Mouse (Mus musculus) layer of hippocampus, adult 18-20 months (tissue): ENCODE data around the gene Mcrs1. TPM values are rescaled to one million over a fixed set of nuclear protein-coding genes. Genes with fewer than 3 reads are reported as not detected.
"Not testable (repeated sequence)": the region's sequence is repeated elsewhere in the genome, so short reads cannot be mapped to it uniquely, and the experiment has no call there.

Experiments
- DNase-seq, 2 experiments: peaks; one replicate each; pipeline ENCODE4 v3.0.0; 2022; ENCODE audit warnings: low spot score in 2 of 2
- total RNA-seq, 2 experiments: library from RNA; stranded (reverse); gene quantifications; 2 replicates each; pipeline ENCODE4 v1.2.3; 2021

The Mcrs1 gene
- total RNA-seq, 2 experiments from 2014 or later: 77.2 to 78.3 TPM

DNA sequence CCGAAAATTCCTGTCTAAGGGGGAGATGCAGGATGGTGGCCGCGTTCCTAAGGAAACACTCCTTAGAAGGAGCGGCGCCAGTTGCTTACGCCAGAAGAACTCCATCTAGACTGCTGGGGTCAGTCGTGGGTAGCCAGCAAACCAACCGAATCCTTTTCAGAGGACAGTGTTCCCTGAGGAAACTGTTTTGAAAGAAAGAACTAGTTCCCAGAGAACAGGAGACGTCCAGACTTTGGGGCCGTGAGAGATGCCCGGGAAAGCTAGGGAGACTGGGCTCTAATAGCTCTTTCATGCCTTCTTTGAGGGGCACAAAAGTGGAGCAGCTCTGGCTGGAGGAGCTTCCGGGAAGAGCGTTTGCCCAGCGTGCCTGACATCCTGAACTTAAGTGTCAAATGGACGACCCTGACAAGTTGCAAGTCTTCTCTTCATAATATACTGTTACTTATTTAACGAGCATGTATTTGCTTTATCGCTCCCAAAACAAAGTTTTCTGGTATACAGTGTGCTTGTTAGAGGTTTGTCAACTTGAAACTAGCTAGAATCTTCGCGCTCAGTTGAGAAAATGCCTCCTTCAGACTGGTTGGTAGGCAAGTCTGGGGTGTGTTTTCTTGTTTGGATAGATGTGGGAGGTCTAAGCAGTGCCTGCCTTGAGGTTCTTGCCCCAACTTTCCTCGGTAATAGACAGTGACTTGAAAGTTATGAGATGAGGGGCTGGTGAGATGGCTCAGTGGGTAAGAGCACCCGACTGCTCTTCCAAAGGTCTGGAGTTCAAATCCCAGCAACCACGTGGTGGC is 817 bp upstream of the Mcrs1 start:
- DNase-seq: peak in 1 of 2 experiments; percentile 37

DNA sequence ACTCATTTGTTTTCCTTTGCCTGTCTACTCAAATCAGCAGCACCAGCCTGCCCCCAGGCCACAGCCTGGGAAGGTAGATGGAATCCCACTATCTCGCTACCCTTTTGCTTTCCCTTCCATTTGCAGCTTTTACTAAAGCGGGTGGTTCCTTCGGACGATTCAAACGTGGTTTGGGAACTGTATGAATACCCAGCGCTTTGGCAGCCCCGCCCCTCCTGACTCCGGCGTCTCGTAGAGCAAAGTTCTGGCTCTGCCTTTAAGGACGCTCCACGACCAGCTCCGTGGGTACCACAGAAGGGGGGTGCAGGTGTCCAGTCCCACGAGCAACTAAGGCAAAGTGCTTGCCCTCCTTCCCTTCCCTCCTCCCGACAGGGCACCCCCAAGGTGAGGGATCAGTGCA is 650 bp downstream of the Mcrs1 start:
- DNase-seq: not testable (repeated sequence)

DNA sequence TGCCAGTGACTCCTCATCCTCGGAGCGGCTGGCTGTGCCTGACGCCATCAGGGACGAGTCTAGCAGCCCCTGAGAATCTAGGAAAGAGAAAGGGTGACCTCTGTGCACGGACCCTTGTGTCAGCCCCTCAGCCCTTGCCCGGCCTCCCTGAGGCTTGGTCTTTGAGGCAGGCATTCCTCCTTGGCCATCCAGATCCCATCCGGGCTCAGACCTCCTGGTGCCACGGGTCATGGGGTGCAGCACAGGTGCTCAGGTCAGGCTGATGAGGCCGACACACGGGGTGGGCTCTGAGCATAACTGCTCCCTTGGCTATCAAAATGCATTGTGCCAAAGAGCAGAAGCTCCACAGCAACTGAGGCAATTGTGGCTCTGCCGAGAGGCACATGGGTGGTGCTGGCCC is 1.8 kb downstream of the Mcrs1 start:
- DNase-seq: no peak

DNA sequence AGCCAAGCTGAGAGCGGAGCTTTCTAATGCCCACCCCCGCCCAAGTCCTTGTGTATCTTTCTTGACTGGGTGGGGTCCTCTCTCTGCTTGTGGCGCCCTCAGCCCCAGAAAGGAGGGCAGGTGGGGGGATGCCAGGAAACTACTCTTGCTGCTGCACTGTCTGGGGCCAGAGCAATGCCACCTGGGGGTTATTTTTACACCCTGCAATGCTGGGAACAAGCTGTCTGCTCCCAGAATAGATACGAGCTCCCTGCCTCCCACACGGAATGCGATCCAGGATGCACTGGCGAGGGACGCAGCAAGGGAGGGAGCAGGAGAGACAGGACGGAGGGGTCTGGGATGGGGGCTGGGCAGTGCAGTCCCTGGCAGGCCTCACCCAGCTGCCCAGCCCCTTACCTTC is 2.8 kb downstream of the Mcrs1 start:
- DNase-seq: peak; percentile 62 to 83

DNA sequence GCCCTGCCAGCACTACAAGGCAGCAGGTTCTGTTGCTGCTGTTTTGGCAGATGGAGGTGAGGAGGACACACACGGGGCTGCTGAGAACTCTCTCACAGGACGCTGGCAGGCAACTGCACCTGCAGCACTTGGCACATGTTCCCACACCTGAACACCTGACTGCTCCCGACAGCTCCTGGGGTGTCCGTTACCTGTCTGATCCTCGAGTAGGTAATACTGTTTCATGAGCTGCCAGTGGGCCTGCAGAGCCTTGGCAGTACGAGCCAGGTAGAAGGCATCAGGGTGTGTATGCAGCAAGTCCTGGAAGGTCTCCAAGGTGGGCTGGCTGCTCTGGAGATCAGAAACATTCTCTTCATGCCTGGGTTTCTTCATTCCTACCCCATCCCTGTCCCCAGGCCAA is 5.0 kb downstream of the Mcrs1 start:
- DNase-seq: not testable (repeated sequence)

DNA sequence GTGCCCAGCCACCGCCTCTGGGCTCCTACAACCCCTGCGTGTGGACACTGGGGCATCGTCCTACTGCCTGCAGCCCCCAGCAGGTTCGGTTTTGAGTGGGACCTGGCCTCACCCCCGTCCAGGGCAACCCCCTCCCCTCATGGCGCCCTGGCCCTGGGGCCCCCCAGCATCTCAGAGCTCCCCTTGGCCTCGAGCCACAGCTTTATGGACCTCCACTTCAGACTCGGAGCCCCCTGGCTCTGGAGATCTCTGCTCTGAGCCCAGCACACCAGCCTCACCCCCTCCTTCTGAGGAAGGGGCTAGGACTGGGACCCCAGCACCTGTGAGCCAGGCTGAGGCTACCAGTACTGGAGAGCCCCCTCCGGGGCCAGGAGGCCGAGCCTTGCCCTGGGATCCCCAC is 9.7 kb downstream of the Mcrs1 start:
- DNase-seq: no peak

DNA sequence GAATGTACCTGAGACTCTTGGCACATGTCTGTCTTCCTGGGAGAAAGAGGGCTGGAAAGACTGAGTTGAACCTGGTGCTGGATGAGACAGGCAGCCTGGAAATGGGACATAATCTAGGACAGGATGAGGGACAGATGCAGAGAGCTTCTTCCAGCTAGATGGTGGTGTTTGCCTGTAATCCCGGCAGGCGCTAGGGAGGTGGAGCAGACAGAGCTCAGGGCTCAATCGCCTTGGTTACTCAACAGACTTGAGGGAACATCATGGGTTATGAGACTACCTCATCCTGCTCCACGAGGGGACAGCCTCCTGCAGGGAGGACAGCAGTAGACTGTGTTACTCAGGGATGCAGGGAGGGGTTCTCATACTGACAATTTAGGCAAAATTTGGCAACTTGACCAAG is 10.5 kb downstream of the Mcrs1 start:
- DNase-seq: no peak

DNA sequence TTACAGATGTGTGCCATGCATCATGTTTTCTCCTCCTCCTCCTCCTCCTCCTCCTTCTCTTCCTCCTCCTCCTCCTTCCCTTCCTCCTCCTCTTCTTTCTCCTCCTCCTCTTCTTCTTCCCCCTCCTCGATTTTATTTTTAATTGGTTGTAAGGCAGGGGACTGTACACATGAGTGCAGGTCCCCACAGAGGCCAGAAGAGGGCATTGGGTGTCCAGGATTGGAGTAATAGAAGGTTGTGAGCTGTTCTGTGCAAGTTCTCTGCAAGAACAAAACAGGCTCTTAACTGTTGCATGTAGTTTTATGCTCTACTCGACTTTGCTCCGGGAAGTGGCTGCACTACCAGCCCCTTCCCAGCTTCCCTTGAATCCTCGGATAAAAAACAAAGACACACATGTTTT is 11.6 kb downstream of the Mcrs1 start:
- no peak for DNase-seq

DNA sequence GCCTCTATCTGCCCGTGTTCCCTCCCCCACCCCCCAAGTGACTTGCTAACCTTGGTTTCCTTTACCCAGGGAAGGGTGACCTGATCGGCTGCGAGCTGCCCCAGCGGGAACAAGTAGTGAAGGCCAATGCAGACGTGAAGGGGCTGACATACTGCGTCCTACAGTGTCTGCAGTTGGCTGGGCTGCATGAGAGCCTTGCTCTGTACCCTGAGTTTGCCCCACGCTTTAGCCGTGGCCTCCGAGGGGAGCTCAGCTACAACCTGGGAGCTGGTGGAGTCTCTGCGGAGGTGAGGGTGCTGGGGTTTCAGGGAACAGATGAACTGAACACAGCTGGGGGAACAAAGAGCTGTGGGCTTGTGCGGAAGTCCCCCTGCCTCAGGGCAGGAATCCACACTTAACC is 13.8 kb downstream of the Mcrs1 start:
- DNase-seq: no peak

DNA sequence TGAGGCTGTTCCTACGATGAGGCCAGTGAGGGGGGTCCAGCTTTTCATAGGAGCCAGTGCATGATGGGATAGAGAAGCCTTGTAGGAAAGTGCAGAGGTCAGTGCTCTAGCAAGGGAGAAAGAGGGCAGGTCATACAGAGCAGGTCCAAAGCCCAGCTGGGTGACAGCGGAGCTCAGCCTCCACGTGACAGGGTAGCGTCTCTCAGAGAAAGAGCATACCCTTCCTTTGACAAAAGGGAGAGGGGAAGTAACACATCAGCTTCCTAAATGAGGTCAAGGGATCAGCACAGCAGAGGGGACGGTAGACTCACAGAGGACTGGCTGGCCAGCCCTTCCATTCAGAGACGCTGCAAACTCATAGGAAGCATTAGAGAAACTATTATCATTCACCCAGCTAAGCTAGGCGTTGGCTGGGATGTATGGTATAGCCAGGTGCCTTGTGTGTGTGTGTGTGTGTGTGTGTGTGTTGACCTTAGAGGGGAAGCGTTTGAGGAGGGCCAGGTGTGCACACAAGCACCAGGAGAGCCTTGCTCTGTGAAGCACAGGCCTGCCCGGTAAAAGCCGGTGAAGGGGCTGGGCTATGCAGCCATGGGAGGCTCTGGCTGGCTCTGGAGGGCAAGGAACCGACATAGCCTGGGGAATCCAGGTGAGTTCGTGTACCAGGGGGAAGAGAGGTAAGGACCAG is 17.3 kb downstream of the Mcrs1 start:
- no peak for DNase-seq

DNA sequence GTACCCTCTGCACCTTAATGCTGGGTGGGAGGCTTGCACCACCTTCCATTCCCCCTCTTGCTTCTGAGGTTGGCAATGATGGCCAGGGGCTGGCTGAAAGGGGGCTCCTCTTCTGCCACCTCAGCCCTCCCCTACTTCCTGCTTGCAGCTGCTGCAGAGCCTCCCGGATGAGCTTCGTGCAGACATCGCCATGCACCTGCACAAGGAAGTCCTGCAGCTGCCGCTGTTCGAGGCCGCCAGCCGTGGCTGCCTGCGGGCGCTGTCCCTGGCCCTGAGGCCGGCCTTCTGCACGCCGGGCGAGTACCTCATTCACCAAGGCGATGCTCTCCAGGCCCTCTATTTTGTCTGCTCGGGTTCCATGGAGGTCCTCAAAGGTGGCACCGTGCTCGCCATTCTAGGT is 18.0 kb downstream of the Mcrs1 start:
- no peak for DNase-seq

DNA sequence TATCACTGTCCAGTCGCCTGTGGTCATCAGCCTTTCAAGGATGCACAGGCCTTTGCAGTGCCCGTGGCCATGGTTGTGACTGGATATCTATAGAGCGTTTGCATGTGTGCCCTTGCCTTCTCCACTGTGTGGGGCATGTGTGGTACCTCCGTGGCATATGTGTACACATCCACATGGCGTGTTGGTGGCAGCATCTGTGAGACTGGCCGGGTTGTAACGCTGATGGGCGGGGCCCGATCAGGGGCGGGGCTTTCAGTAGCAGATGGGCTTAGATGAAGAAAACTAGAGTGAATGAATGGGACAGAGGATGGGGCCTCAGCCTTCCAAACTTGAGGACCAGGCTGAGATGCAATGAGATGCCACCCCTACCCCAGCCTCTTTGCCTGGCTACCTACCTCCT is 19.8 kb downstream of the Mcrs1 start:
- peak in 1 of 2 experiments; percentile 71 for DNase-seq

DNA sequence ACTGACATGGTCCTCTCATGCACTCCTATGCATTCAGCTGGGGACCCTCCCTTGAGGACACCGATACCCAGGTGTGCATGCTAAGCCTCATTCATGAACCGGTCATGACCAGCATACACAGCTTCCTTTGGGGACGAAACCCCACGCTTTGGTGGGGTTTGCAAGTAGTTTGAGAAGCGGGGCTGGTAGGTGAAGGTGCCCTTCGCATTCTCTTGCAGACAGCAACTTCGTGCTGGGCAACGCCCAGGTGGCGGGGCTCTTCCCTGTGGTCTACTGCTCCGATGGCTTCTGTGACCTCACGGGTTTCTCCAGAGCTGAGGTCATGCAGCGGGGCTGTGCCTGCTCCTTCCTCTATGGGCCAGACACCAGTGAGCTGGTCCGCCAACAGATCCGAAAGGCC is 25.7 kb downstream of the Mcrs1 start:
- DNase-seq: no peak

DNA sequence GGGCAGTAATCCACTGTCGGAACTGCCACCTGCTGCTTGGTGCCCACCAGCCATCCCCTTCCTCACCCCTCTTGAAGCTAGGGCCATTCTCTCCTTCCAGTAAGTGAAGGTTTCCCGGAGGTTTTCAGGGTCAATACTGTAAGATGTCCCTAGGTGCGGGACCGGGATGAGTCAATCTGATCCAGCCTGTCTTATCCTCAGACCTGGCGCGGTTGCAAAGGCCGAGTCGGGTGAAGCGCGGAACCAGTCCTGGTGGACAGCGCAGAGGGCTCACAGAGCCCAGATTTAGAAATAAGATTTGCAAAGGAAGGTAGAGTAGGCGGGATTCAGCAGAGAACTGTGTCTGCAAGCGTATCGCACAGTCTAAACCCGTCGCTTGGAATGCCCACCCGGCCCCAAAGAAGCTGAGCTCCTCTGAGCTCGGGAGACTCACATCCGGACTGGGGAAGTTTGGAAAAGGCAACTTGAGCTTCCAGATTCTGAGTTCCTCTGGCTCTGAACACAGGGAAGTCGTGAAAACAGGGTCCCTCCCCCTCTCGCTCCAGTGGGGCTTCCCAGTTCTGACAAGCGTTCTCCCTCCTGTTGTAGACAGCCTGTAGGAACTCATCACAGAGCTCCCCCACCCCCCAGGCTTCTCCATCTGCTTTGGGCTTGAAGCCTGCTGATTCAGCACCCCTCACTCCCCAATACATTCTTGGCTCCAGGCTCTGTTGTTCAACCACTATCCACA is 26.5 kb downstream of the Mcrs1 start:
- DNase-seq: peak; percentile 88 to 92

DNA sequence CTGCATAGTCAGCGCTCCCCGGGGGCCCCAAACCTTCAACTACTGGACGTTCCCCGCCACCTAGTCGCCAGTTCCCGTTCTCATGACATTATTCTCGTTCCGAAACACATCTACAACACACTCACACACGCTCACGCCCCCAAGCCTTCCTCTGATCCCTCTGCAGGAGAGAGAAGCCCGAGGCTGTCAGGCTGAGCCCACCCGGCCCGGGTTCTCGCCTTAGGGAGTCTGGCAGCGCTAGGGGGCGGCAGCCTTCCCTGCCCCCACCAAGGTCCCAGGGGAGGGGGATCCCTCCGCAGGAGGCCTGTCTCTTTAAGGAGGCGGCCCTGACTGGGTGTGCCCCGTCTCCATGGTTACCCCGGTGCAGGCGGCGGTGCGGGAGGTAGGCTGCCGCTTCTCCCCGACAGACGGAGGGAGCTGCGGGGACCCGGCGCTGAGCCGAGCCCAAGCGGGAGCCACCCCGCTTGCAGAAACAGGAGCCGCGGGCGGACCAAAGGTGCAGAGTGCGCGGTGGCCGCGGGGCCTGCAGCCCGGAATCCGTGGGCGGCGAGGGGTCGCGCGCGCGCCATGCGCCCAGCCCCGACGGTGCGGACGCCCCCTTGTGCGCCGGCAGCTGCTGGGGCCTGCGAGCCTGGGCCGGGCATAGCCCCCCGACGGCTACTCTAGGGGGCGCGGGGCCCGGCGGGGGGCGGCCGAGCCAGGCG is 27.4 kb downstream of the Mcrs1 start, which contains the start of gene Kcnh3:
Gene Kcnh3 (plus strand): TSS at position 654 of the 704 bp plus-strand sequence.
- DNase-seq: peak; percentile 77

DNA sequence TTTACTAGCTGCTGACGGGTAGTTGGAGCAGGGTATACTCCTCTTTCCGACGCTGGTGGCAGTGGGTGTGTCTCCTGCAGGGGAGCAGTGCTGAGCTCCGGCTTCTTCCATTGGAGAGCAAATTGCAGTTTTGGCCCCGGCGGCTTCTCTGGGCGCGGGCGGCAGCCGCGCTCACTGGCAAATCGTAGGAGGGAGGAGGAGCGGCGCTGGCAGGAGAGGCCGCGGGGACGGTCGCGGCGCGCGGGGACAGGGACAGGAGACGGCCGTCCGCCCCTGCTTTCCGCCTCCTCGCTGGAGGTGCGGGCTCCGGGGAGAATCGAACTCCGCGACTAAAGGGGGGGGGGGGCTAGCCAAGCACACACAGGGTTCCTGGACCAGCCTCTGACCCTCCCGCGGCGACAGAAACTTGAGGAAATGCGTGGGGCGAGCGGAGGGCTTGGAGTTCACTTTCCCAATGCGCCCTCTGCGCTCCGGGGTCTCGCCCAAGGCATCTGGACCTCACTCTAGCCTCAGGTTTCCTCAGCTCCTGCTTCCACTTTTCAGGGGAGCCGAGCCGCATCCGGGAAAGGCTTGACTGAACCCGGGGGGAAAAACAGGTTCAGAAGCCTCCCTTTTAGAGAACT is 28.1 kb downstream of the Mcrs1 start:
- peak; percentile 74 to 78 for DNase-seq

DNA sequence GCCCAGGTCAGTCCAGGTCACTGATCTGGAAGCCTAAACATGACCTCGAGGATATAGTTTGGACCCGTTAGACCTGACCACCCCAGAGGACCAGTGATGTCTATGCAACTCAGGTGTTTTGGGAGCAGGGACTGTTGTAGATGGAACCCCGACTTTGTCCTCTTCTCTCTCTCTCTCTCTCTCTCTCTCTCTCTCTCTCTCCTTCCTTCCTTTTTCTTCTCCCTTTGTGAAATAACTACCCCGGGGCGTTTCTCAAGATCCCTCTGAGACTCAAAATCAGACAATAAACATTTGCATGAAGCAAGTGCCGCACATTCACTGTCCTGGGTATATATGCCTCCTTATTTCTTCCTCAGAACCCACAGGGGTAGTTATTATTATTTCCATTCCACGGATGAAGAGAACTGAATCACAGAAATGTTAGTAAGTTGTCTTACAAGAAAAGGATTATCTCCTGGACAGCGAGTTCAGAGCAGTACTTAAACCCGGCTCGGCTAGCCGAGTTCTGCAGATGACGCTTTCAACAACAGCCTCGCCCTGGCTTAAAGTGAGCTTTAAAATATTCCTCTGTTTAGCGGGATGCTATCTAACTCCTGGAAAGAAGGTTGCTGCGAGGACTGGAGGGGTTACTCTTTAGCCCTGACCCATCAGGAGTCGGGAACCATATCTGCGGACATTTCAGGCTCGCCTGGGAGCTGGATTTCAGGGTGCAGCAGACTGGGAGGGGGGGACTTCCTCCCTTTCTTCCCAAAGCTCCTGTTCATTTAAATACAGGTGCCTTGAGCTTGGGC is 28.8 kb downstream of the Mcrs1 start:
- DNase-seq: no peak

DNA sequence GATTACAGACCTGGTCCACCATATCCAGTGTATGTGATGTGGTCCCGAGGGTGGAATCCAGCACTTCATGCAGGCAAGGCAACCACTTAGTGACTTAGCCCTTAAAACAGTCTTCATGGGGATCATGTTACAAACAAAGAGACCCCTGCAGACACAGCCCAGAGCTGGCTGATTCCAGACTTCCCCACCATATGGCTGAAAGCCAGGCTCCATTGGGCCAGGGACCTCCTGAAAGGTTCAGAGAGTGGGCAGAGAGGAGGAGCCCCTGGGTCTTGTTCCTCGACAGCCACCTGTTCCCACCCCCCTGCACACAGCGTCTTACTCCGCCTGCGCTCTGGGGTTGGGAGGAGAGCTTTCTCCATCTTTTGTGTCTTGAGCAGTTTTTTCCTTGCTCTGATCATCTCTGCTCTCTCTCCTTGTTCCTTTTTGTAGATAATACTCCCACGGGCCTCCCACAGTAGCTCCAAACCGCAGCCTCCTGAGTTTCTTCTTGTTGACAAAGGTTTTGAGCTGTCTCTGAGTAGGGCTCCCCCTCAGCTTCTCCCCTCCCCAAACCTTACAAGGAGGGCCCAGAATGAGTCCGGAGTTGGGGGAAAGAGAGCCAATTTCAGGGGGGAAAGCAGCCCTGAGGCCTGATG is 30.3 kb downstream of the Mcrs1 start:
- no peak for DNase-seq

DNA sequence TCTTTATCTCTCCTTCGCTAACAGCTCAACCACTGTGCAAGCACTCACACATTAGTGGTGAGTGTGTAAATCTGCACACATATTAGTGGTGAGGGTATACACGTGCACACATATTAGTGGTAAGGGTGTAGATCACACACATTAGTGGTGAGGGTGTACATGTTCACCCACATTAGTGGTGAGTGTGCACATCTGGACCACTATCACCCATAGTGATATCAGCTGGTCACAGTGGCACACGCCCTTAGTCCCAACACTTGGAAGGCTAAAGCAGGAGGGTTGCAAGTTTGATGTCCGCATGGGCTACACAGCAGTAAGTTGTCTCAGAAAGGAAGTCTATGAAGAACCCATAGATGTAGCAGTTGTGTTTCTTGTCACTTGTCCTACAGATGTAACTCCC is 34.1 kb downstream of the Mcrs1 start:
- DNase-seq: no peak
